Mouse (Mus musculus): ENCODE measurements around the gene Clnk. TPM values are rescaled to one million over a fixed set of nuclear protein-coding genes. Genes with fewer than 3 reads are reported as not detected.

Clnk gene
- polyA plus RNA-seq, 1 experiment = 0.70 TPM

DNA sequence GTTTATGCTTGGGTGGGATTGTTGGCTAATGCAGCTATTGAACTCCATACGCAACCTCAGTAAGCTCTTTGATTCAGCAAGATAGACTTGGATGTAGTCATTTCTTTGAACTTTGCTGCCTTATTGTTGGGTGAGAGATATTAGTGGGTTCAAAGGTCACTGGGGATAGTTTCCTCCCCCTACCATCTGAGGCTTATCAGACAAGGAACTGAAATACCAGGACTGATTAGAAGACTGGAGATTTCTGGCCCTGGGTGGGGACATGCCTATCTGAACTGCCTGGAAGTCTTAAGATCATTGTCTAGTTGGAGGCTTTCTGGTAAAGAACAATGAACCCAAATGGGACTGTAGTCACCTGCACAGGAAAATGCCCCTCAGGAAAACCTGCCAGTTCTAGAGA lies 26.4 kb downstream of the Clnk start:
- no peaks in the 10 kb centered on the region for H3K27me3 ChIP-seq (replicated peaks; ENCODE audit: control insufficient read depth, insufficient read depth, low read length)
- 98% methylated on average over 1 of the region's 1 CpGs for WGBS
- H3K27ac ChIP-seq (ENCODE audit: insufficient read depth, low read depth, low read length) = no peak overlapping the region
- no peak overlapping the region for H3K4me3 ChIP-seq (ENCODE audit: insufficient read depth, low read depth, low read length)
- no peaks in the 10 kb centered on the region for H3K36me3 ChIP-seq (ENCODE audit: control insufficient read depth, insufficient read depth, low read length)
- TF ChIP-seq CTCF (conservative IDR thresholded peaks at IDR 0.05; ENCODE audit: insufficient read depth, insufficient read length, low read depth, low read length) (no peak), POLR2A (IDR thresholded peaks at IDR 0.05; ENCODE audit: low read depth, low read length) (no peak)
- no peak for DNase-seq
- no peaks in the 10 kb centered on the region for H3K4me1 ChIP-seq (ENCODE audit: control insufficient read depth, insufficient read depth, low read length)

DNA sequence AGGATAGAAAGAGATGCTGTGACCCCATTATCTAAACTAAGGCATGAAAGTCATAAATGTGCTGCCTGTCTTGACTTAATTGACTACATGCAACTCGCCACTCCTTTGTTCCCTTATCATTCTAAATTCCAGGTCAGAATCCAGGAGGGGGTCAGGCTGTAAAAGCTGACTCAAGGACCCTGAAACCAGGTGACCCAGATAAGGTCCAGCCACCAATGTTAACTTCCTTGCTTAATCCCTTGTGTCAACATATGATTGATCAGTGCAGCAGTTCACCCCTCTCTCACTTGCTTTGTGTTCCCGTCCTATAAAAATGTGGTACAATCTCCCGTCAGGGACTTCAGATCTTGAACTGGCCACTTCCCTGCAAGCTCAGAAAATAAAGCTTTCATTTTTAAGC lies 31.1 kb downstream of the Clnk start:
- no peaks in the 10 kb centered on the region for H3K4me1 ChIP-seq (ENCODE audit: control insufficient read depth, insufficient read depth, low read length)
- no peaks in the 10 kb centered on the region for H3K36me3 ChIP-seq (ENCODE audit: control insufficient read depth, insufficient read depth, low read length)
- H3K27ac ChIP-seq (ENCODE audit: insufficient read depth, low read depth, low read length) = no peak overlapping the region
- TF ChIP-seq CTCF (conservative IDR thresholded peaks at IDR 0.05; ENCODE audit: insufficient read depth, insufficient read length, low read depth, low read length) (no peak), POLR2A (IDR thresholded peaks at IDR 0.05; ENCODE audit: low read depth, low read length) (no peak)
- no peak overlapping the region for H3K4me3 ChIP-seq (ENCODE audit: insufficient read depth, low read depth, low read length)
- DNase-seq = no peak
- no peaks in the 10 kb centered on the region for H3K27me3 ChIP-seq (replicated peaks; ENCODE audit: control insufficient read depth, insufficient read depth, low read length)
- 70% methylated on average over 3 of the region's 3 CpGs for WGBS

DNA sequence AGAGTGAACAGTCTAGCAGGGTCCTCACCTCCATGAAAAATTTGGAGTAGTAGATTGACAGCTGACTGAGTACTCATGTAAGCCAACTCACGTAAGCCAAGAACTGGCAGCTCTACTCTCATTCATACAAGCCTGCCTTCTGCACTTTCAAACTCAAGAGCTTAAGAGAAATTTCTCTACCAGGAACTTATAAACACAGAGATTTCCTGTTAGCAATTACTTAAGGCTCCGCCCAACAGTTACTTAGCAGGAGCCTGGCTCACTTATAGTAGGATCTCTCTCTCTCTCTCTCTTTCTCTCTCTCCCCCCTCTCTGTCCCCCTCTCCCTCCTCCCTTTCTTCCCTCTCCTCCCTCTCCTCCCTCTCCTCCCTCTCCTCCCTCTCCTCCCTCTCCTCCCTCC lies 32.3 kb downstream of the Clnk start:
- WGBS = 90% methylated on average over 2 of the region's 2 CpGs
- Histone ChIP-seq H3K4me1 (ENCODE audit: control insufficient read depth, insufficient read depth, low read length) (no peaks in the 10 kb centered on the region), H3K27ac (ENCODE audit: insufficient read depth, low read depth, low read length) (no peak overlapping the region)

DNA sequence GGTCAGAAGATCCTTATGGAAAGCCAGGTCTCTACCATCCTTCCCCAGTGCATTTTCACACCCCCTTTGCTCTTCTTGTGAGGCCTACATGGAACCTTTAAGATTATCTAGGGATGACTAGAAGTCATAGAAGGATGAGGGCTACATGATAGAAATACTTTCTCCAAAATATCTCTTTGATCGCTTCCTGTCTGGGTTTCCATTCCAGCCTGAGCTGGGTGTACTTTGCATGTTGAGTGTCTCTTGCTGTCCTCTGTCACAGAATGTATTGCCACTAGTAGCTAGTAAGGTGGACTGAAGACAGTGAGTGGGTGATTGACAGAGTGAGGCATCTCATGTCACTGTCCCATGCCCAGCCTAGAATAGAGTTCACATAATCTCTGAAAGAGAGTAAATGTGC lies 36.6 kb downstream of the Clnk start:
- TF ChIP-seq CTCF (conservative IDR thresholded peaks at IDR 0.05; ENCODE audit: insufficient read depth, insufficient read length, low read depth, low read length) = no peak
- no peak for TF ChIP-seq POLR2A (IDR thresholded peaks at IDR 0.05; ENCODE audit: low read depth, low read length)
- H3K4me3 ChIP-seq (ENCODE audit: insufficient read depth, low read depth, low read length) = no peak overlapping the region
- no peak overlapping the region for H3K27ac ChIP-seq (ENCODE audit: insufficient read depth, low read depth, low read length)
- H3K4me1 ChIP-seq (ENCODE audit: control insufficient read depth, insufficient read depth, low read length) = no peaks in the 10 kb centered on the region
- H3K27me3 ChIP-seq (replicated peaks; ENCODE audit: control insufficient read depth, insufficient read depth, low read length) = no peaks in the 10 kb centered on the region
- DNase-seq = no peak
- no peaks in the 10 kb centered on the region for H3K36me3 ChIP-seq (ENCODE audit: control insufficient read depth, insufficient read depth, low read length)
- WGBS = 98% methylated on average over 1 of the region's 1 CpGs

More for the DNA sequence above, 32.3 kb downstream of the Clnk start:
- no peaks in the 10 kb centered on the region for H3K27me3 ChIP-seq (replicated peaks; ENCODE audit: control insufficient read depth, insufficient read depth, low read length)
- H3K36me3 ChIP-seq (ENCODE audit: control insufficient read depth, insufficient read depth, low read length) = no peaks in the 10 kb centered on the region
- TF ChIP-seq CTCF (conservative IDR thresholded peaks at IDR 0.05; ENCODE audit: insufficient read depth, insufficient read length, low read depth, low read length) (no peak), POLR2A (IDR thresholded peaks at IDR 0.05; ENCODE audit: low read depth, low read length) (no peak)
- no peak for DNase-seq
- no peak overlapping the region for H3K4me3 ChIP-seq (ENCODE audit: insufficient read depth, low read depth, low read length)

DNA sequence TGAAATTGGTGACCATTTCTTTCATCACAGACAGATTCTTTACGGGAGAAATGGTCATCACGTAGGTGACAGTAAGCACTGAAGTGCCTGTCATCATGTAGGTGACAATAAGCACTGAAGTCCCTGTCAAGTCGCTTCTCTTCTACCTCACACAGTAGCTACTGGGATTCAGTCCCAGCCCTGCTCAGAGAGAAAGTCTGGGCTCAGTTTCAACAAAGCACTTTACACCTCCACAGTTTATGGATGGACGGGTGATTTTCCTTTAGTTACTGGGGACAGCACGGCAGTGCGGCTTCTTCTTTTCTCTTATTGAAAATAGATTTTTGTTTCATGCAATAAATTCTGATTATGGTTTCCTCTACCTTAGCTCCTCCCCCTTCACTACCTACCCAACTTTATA lies 49.3 kb downstream of the Clnk start:
- no peaks in the 10 kb centered on the region for H3K27me3 ChIP-seq (replicated peaks; ENCODE audit: control insufficient read depth, insufficient read depth, low read length)
- no peak overlapping the region for H3K4me3 ChIP-seq (ENCODE audit: insufficient read depth, low read depth, low read length)
- 64% methylated on average over 6 of the region's 6 CpGs for WGBS
- TF ChIP-seq CTCF (conservative IDR thresholded peaks at IDR 0.05; ENCODE audit: insufficient read depth, insufficient read length, low read depth, low read length) (no peak), POLR2A (IDR thresholded peaks at IDR 0.05; ENCODE audit: low read depth, low read length) (no peak)
- no peaks in the 10 kb centered on the region for H3K36me3 ChIP-seq (ENCODE audit: control insufficient read depth, insufficient read depth, low read length)
- no peak for DNase-seq
- no peaks in the 10 kb centered on the region for H3K4me1 ChIP-seq (ENCODE audit: control insufficient read depth, insufficient read depth, low read length)
- no peak overlapping the region for H3K27ac ChIP-seq (ENCODE audit: insufficient read depth, low read depth, low read length)

DNA sequence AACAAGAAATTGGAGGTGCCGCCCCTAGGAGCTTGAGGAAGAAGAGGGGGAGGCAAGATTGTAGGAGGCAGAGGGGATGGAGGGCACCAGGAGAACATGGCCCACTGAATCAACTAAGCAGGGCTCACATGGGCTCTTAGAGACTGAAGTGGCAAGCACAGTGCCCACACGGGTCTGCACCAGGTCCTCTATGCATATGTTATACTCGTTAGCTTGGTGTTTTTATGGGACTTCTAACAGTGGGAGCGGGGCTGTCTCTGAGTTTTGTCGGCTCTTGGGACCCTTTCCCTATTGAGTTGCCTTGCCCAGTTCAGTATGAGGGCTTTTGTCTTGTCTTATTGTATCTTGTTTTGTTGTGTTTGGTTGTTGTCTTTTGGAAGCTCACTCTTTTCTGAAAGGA lies 50.0 kb downstream of the Clnk start:
- Histone ChIP-seq H3K27me3 (replicated peaks; ENCODE audit: control insufficient read depth, insufficient read depth, low read length) (no peaks in the 10 kb centered on the region), H3K27ac (ENCODE audit: insufficient read depth, low read depth, low read length) (no peak overlapping the region)
- 81% methylated on average over 5 of the region's 5 CpGs for WGBS

DNA sequence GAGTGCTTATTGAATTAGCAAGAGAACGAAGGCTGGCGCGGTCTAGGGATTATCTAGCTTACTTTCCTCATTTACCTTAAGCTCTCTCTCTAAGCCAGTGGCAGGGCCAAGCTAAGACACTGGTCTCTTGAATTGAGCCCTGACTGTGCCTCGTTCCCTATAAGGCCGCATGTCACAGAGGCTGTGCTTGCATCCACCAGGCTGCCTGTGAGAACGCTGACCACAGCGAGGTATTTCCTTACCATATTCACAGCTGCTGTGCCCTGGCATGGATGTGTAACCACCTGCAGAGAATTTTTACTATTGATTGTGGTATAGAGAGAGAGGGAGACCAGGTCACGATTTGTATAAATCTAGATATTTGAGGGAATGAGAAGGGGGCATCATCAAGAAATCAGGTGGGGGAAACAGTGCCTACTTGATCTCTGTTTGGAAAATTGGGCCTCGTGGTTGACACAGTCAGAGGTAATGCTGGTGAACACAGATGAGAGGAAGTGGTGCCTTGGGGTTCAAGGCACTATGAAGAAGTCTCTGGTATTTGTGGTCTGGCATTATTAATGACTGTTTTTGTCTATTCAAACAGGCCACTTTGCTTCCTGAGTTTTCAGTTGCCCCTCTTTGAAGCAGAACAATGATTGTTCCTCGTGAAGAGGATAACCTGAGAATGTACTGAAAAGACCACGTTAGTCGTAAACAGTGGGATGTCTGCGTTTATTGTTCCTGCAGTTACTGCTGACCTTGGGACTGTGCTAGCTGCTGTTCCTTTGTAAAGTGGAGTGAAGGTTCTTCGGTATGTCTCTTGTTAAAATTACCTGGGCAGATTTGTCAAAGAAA lies 52.3 kb downstream of the Clnk start:
- no peak for DNase-seq
- no peaks in the 10 kb centered on the region for H3K36me3 ChIP-seq (ENCODE audit: control insufficient read depth, insufficient read depth, low read length)
- no peak overlapping the region for H3K27ac ChIP-seq (ENCODE audit: insufficient read depth, low read depth, low read length)
- no peaks in the 10 kb centered on the region for H3K4me1 ChIP-seq (ENCODE audit: control insufficient read depth, insufficient read depth, low read length)
- no peaks in the 10 kb centered on the region for H3K27me3 ChIP-seq (replicated peaks; ENCODE audit: control insufficient read depth, insufficient read depth, low read length)
- TF ChIP-seq CTCF (conservative IDR thresholded peaks at IDR 0.05; ENCODE audit: insufficient read depth, insufficient read length, low read depth, low read length) (no peak), POLR2A (IDR thresholded peaks at IDR 0.05; ENCODE audit: low read depth, low read length) (no peak)
- H3K4me3 ChIP-seq (ENCODE audit: insufficient read depth, low read depth, low read length) = no peak overlapping the region
- 67% methylated on average over 14 of the region's 14 CpGs for WGBS

More for the DNA sequence above, 50.0 kb downstream of the Clnk start:
- TF ChIP-seq CTCF (conservative IDR thresholded peaks at IDR 0.05; ENCODE audit: insufficient read depth, insufficient read length, low read depth, low read length) = no peak
- TF ChIP-seq POLR2A (IDR thresholded peaks at IDR 0.05; ENCODE audit: low read depth, low read length) = no peak
- Histone ChIP-seq H3K36me3 (ENCODE audit: control insufficient read depth, insufficient read depth, low read length) (no peaks in the 10 kb centered on the region), H3K4me1 (ENCODE audit: control insufficient read depth, insufficient read depth, low read length) (no peaks in the 10 kb centered on the region), H3K4me3 (ENCODE audit: insufficient read depth, low read depth, low read length) (no peak overlapping the region)
- DNase-seq = no peak

All from kidney, adult 2 months (tissue).